Mouse (Mus musculus) lung, postnatal 14 days (tissue): ENCODE measurements around the gene Mok.
"Not testable (repeated sequence)": the region's sequence is repeated elsewhere in the genome, so short reads cannot be mapped to it uniquely, and the experiment has no call there.

Source experiments
- DNase-seq: peaks from one replicate; pipeline ENCODE4 v3.0.0; 2021

Gene Mok

DNA sequence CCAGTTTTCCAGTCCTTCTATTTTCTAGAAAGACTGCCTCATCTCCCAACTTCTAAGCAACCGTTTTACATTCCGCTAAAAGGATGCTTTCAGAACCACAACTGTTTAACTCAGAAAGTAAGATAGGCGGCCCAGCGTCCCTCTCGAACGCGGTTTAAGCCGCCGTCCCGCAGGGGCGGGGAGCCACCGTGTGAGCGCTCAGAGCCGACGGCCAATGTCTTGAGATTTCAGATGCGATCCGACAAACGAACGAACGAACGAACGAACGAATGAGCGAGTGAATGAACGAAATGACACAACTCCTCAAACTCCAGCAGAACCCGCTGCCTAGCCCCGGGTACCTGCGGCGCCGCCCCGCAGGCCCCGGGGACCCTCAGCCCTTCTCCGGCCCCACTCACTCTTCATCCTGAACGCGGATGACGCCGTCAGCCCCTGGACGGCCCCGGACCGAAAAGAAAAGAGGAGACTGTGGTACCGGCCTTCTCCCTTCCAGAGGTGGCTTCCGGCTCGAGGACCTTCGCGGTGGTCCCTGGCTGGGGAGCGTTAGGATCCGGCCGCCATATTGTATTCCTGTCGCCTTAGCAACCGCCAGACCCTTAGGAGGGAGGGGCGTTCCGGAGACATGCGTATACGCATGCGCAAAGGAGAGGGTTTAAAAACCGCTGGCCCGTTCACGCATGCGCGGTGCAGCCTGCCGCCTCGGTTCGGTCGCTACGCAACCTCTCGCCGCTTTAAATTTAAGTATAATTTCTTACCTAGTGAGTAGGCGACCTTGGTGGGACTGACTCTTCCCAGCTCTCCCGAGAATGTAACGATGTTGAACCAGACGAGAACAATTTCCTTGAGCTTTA, at the start of gene Mok:
Gene Mok, minus strand, starts transcription at position 592 of the 851 bp plus-strand sequence.
- DNase-seq = peak; percentile 97

DNA sequence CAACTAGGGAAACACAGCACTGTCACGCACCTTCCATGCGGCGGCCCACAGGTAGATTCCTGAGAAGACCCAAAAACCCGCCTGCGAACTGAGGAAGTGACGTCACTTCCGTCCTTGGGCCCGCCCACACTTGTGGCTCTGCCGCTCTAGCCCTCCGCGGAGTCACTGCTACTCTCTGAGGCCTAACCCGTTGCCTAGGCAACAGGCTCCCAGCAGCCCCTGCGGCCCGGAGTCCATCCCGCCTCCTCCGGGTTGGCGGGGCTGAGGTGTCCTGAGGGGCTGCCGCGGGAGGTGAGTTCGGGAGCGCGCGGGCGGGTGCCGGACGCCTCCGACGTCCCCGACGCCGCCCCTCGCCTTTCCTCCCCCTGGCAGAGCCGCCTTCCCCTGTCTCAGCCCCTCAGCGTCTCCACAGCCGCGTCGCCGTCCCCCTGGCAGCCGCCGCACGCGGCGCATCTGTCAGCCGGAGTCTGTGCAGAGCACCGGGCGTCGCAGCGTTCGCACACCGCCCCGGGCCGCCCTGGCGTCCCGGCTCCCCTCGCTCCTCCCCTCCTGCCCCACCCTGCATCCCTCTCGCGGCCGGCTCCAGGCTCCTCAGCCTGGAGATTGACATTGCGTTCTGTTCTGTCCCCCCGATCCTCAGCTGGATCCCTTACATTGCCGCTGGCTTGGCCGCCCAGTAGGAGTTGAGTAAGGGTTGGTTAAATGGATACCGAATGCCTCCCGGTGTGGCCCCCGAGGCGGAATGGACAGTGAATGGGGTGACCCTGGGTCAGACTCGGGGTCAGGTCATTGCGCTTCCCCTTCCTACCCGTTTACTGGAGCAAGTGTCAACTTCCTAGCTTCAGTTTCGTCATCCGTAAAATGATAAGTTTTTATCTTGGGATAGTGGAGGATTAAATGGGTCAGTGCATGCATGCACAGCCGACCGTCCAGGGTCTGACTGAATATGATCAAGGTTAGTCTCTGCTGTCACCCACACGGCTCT, 48.6 kb upstream of the Mok start, which contains the start of the genes Cinp and Tecpr2:
Gene Cinp, minus strand, starts transcription at position 110 of the 985 bp plus-strand sequence.
Gene Tecpr2, plus strand, starts transcription at position 229 of the 985 bp plus-strand sequence.
- peak; percentile 95 for DNase-seq

DNA sequence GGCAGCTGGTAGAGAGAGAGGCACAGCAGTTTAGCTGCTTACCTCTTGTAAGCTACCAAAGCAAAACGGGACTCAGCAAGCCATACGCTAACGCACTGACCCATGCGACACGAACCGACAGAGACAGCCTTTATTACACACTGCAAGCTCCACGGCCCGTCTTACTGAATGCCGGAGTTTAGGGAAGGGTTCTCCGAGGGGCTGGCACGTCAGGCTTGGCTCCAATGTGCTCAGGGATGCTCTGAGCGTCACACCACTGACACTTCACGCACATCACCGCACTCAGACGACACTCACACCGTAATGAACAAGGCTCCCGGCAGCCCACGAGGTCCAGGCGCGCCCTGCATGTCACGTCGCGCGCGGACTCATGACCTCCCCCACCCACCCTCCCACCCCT, 47.9 kb upstream of the Mok start:
- no peak for DNase-seq

DNA sequence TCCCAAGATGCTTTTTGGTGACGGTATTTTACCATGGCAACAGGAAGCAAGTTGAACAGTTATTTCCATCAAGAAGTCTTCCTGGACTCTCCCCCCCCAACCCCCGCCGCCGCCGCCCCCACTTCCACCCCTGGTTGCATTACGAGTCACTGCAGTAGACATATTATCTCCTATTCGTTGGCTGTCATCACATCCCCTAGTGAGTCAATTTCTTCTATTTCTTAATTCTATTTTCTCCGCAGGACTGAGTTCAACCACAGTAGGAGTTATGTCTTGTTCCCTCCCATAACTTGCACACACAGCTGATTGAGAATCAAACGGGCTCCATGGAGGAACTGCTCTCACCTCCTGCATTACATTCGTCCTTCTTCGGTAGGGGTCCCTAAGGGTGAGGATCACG, 47.4 kb upstream of the Mok start:
- DNase-seq = no peak

DNA sequence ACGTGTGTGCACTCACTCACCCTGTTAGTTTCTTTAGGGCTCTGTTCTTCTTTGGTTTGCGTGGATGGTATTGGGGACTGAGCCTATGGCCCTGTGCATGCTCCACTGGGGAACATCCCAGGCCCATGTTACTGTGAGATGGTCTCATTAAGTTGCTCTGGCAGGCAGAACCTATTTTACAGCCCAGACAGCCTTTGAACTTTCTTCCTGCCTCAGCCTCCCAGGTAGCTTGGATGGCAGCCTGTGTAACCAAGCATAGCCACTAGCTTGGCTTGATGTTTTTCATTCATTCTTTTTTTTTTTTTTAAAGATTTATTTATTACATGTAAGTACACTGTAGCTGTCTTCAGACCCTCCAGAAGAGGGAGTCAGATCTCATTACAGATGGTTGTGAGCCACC, 44.5 kb upstream of the Mok start:
- DNase-seq = no peak

DNA sequence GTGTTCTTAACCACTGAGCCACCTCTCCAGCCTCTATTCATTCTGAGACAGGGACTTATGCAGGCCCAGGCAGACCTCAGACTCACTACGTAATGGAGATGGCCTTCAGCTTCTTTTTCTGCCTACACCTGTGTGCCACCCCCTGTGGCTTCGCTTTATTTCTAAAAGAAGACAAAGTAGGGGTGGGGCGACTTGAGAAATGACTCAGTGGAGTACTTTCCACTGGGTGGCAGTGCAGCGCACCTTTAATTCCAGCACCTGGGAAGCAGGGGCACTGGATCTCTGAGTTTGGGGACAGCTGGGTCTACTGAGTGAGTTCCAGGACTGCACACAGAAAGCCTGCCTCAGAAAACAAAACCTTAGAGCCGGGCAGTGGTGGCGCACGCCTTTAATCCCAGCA, 41.6 kb upstream of the Mok start:
- no peak for DNase-seq

DNA sequence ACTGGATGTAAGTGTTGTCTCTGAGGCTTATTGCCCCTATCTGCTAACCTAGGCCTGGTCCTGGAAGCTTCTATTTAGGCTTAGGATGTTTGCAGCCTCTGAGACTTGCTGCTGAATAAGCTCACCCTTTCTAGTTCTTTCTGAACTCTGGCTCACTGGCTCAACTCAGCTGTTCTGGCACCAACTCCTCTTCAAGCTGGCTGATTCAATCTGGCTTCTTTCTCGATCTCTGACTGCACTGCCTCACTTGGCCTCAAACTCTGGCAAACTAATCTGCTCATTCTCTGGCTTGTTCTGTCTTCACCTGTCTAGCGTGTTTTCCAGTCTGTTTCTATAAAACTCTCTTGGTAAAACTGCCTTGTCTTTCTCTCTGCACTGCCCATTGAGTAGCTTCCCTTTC, 34.6 kb upstream of the Mok start:
- no peak for DNase-seq

DNA sequence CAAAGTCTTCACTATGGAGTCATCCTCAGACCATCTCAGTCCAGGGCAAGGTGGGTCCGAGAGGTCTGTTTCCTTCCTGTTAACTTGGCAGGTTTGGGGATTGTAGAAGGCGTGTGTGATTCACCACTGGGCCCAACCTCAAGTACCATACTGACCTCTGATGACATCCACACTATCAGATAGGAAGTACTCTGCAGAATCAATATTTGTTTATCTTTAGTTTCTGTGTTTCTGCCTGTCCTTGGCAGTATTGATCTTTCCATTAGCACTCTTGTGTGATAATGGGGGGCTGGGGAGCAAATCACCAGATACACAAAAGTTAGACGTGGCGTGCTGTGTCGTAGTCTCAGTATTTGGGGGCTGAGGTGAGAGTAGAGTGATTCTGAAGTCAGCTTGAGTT, 30.5 kb upstream of the Mok start:
- DNase-seq = no peak

DNA sequence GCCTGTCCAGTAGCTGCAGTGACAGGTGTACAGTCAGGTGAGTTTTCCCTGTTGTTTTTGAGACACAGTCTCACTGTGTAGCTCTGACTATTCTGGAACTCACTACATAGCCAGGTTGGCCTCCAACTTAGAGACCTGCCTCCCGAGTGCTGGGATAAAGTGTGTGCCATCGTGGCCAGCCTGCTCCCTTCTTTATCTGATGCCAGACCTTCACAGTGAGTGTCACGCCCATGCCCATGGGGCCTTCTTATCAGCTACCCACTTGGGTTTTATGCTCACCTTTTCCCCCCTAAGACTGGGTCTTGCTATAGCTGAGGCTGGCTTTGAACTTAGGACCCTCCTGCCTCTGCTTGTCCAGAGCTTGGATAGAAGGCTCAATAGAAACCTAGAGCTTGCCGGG, 29.4 kb upstream of the Mok start:
- DNase-seq = no peak

DNA sequence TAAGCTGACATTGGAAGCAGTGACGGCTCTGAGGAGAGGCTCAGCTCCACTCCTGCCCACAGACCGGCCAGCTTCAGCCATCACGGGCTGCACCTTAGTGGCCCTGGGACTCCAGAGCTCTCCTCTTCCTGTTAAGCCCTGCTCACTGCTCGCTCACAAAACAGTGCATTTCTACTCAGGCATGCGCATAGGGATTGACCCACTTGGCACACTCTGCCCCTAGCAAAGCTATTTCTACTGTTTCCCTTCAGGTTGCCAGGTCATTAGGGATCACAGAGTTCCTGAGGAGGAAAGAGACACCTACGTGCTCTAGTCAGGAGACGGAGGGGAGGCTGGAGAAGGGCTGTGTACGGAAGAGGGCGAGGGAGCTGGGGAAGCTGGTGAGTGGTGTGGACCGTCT, 25.2 kb upstream of the Mok start:
- no peak for DNase-seq

DNA sequence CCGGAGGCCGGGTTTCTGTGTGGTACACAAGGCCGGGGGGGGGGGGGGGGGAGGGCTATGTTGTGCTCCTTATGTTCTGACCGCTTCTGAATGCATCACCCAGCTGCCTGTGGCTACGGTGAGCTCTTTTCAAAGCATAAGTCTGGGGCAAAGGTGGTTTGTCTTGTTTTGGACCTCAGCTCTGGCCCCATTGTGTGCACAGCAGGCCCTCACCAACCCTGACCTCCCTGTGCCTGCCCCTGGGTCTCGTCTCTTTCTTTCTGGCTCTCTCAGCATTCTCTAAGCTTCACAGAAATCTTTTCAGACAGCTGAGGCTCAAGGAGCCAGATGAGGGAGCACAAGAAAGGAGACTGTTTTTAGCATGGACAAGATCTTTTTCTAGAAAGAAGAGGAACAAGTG, 24.8 kb upstream of the Mok start:
- DNase-seq = no peak

DNA sequence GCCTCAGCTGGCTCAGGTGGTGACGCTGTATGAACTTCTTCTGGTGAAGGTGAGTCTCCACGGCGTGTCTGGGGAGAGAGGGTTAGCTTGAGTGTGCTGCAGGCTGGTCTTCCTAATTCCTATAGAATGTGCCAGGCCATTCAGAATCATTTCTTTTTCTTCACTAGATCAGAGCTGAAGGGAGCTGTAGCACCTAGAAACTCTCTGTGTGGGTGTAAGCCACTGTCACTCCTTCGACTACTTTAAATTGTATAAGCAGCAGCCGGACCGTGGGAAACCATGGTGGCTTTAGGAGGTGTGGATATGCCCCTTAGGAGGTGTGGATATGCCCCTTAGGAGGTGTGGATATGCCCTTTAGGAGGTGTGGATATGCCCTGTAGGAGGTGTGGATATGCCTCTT, 23.3 kb upstream of the Mok start:
- DNase-seq = no peak

DNA sequence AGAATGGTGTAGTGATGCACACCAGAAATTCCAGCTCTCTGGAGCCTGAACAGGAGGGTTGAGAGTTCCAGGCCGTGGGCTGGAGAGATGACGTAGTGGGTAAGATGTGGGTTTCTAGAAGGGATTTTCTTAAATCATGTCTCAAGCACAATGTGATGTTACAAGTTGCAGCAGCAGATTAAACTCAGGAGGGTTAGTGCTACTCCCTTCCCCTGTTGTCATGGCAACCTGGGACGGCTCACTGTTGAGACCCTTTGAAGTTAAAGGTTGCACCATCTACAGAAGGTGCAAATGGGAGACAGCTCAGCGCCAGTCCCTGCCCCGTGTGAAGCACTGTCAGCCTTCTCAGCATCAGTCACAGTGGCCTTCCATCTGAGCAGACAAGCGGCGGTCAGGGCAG, 20.5 kb upstream of the Mok start:
- no peak for DNase-seq

DNA sequence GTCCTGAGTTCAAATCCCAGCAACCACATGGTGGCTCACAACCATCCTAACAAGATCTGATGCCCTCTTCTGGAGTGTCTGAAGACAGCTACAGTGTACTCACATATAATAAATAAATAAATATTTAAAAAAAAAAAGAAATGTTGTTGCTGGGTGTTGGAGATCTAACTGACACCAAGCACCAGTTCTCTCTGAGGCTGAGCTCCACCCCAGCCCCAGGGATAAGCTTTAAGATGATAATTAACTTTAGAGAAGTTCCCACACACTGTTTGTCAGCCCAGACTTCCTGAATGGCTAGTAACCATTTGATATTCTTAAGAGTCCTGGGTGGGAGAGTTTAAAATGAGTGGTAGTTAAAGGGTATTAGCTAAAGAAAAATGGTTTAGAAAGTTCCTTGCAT, 19.6 kb upstream of the Mok start:
- no peak for DNase-seq

DNA sequence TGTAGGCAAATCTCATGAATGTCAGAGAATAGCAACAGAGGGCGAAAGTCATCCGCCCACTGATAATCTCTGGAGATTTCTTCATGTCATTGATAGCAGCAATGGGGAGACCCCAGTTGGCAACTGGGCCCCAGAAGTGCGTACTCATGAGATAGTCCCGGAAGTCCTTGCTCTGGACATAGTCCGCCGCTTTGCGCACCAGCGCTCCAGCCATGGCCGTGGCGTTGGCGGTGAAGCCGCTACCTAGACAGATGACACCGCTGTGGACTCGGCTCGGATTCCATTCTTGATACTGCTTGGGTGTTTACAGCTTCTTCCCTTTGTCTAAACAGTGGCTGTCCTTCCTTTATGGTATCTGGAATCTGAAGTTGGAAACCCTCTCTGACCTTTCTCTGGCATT, 17.9 kb upstream of the Mok start:
- not testable (repeated sequence) for DNase-seq

DNA sequence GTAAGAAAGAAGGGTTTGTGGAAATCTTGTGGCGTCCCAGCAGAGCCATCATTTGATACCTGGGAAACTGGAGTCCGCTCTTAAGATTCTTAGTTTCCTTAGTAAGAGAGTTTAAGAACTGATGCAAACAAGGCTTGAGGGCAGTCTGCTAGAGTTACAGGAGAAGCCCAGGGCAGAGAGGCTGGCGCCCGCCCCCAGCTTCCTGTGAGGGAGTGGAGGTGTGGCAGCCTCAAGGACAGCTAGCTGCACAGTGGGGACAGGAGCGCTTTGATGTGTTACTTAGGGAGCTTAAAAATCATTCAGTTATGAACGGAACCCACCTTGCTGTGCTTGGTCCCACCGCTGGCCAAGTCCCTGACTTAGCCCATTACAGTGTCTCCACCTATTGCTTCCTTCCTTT, 16.5 kb upstream of the Mok start:
- DNase-seq = peak; percentile 30

DNA sequence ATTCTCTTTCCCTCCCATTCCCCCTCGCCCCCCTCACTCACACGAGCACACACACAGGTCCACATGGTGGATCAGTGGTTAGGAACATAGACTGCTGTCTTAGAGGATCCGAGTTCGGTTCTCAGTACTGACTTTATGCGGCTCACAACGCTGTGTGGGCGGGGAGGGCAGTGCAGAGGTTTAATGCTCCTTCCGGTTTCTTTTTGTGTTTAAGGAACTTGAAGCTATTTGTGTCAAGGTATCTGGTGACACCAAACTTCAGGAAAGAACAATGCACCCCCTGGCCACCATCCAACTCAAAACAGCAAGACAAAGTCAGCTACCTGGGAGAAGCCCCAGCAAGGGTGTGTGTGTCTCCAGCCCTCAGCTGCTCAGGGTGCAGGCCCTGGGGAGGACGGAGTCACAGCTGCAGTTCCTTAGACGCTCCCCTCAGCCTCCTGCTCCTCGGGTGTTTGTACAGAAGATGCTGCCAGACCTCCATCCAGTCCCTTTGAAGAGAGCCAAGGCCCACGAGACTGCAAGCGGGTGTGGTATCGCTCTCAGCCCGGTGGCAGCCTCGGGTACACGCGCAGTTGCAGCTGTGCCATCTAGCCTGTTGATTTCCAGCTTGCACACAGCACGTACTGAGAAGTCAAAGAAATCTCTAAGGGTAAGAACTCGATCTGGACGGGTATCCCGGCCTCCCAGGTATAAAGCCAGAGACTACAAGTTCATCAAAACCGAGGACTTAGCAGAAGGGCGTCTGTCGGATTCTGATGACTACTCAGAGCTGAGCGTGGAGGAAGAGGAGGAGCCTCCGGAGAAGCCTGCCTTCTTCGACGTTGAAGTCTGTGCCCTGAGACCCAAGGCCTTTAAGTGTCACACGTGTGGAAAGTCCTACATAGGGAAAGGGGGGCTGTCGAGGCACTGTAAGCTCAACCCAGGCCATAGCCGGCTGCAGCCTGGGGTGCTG, 14.3 kb upstream of the Mok start:
- no peak for DNase-seq

DNA sequence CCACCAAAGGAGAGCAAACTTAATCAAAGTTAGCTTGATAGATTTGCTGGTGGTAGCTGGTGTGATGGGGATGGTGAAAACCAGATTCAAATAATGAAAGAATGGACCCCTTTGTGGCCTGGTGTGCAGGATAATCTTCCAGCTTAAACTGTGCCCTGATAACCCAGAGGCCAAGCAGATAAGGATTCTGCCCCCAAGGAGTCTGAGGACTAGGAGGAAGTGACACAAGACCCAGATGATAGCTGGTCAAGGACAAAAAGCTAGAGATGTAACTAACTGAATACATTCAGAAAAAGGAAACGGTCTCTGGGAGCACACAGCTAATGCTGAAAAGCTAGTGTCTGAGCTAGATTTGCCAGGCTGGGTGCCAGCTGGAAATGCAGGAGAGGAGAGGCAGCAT, 11.2 kb upstream of the Mok start:
- no peak for DNase-seq

DNA sequence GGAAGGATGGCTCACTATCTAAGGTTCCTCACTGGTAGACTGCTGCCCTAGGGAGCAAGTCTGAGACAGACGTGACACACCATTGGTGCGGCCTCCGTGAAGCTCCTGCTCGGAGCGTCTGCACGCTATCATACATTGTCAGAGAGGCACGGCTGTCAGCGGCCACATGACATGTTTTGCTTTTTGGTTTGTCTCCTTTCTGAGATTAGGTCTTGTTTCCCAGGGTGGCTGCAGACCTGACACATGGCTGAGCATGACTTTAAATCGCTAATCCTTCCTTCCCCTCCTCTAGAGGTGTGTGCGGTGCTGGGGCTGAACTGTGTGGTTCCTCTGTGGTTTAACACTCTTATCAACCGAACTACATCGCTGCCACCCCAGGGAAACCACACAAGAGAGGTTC, 10.7 kb upstream of the Mok start:
- DNase-seq = no peak

DNA sequence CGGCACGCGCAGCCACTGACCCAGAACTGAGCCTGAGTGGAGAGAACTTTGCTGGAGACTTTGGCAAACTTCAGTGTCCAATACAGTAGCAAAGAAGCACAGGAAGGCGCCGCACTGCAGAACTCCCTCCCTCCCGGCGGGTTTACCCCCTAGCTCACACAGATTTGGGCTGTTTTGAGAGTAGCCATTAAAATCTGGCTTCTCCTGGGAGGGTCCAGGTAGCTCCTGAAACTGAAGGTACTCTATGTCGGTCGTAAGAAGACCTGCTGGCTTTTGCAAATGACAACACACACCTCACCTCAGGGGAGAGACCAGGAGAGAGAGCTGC, 10.2 kb upstream of the Mok start:
- no peak for DNase-seq

DNA sequence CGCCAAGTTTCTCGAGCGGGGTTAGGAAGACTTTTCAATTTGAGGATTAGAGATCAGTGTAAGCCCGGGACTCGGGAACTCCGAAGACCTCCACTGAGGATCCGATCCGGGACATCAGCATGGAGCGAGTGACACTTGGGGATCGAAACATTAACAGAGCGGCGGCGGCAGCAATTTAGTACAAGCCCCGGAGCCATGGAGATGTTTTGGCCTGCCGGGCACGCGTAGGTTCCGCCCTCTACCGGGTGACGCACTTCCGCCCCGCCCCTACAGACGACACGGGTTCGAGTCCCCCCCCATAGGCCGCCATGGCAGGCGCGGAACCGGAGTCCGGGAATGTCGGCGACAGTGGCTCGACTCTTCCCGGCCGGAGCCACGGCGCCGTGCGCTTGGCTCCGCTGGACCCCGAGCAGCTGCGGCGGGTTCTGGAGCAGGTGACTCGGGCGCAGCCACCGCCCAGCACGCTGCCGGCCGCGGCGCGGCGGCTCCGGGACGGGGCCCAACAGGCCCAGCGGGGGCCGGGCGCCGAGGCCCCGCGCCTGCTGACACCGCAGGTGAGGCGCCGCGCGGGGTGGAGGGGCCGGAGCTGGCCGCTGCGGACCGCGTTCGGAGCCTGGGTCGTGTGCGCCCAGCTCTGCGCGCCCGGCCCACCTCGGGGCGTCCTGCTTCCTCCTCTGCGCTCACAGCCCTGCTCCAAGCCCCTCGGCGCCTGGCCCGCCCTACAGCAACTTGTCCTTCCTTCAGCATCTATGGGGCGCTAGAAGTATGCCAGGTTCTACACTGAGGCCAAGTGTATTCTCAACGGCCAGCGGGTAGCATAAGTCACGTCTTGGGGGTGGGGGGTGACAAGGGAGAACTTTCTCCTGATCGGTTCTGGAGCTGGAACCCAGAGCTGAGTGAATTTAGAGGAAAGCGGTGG, 9.5 kb upstream of the Mok start, which contains the start of gene Zfp839:
Gene Zfp839, plus strand, starts transcription at position 244 of the 919 bp plus-strand sequence.
- peak; percentile 89 for DNase-seq
